Mouse (Mus musculus): ENCODE measurements around the gene Plxnb2.

DNA sequence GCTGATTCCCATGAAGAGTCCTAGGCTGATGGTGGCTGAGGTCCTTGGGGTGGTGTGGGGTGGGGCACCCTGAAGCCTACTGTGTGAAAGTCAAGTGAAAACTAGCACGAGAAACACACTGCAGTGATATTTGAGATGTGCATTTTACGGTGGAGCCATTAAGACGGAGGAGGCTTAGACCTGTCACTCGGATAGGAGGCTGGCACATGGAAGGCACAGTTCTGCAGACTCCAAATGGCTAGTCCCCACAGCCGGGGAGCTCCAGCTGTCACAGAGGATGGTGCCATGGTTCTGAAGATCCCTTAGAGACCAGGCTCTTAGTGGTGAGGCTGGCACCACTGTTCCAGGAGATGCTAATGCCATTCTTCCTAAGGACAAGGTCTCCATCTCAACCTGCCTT, 2.3 kb upstream of the Plxnb2 start:
- TF ChIP-seq CTCF (IDR thresholded peaks at IDR 0.05; ENCODE audit: borderline replicate concordance, extremely low read depth, insufficient read depth, insufficient read length) (no peak), POLR2A (IDR thresholded peaks at IDR 0.05; ENCODE audit: borderline replicate concordance, extremely low read depth, insufficient read depth, insufficient read length, poor library complexity, severe bottlenecking) (no peak)

Data from brain, embryonic 14.5 days (tissue).